Mouse (Mus musculus) limb, embryonic 14.5 days (tissue): Measurements from ENCODE around the gene Col19a1. TPM values are rescaled to one million over a fixed set of nuclear protein-coding genes. Genes with fewer than 3 reads are reported as not detected.

Source experiments
- ATAC-seq: fragments of 200-750 bp; cut with Nextera tagmentation; 2 replicates; pipeline ENCODE4 v1.8.0; 2017; ENCODE audit warnings: low read depth, moderate number of reproducible peaks, moderate TSS enrichment; ENCODE audit not compliant: low FRiP score
- DNase-seq: peaks from one replicate; pipeline ENCODE4 v3.0.0-alpha.2; 2015; ENCODE audit warnings: low spot score
- H3K27ac ChIP-seq: fragments of 300-500 bp; sonication (generic); replicated peaks from 2 replicates; pipeline ENCODE4 v1.5.1; 2014; ENCODE audit warnings: low read depth, mild to moderate bottlenecking, low read length, moderate library complexity, mixed read lengths
- H3K27me3 ChIP-seq: fragments of 300-500 bp; sonication (generic); 2 replicates; pipeline ENCODE4 v1.6.1; 2014; ENCODE audit warnings: low read length, mixed read lengths; ENCODE audit not compliant: control insufficient read depth, insufficient read depth
- H3K36me3 ChIP-seq: fragments of 300-500 bp; sonication (generic); 2 replicates; pipeline ENCODE4 v1.6.1; 2014; ENCODE audit warnings: mild to moderate bottlenecking, low read length, moderate library complexity, mixed read lengths; ENCODE audit not compliant: control insufficient read depth, insufficient read depth
- H3K4me1 ChIP-seq: fragments of 300-500 bp; sonication (generic); 2 replicates; pipeline ENCODE4 v1.6.1; 2014; ENCODE audit warnings: antibody characterized with exemption, low read length, mixed read lengths; ENCODE audit not compliant: control insufficient read depth, insufficient read depth
- H3K4me2 ChIP-seq: fragments of 300-500 bp; sonication (generic); replicated peaks from 2 replicates; pipeline ENCODE4 v1.6.1; 2014; ENCODE audit warnings: low read depth, mild to moderate bottlenecking, low read length, moderate library complexity; ENCODE audit not compliant: severe bottlenecking
- H3K4me3 ChIP-seq: fragments of 300-500 bp; sonication (generic); replicated peaks from 2 replicates; pipeline ENCODE4 v1.5.1; 2014; ENCODE audit warnings: low read length
- H3K9ac ChIP-seq: fragments of 300-500 bp; sonication (generic); 2 replicates; pipeline ENCODE4 v1.6.1; 2014; ENCODE audit warnings: mild to moderate bottlenecking, low read depth, low read length, moderate library complexity; ENCODE audit not compliant: severe bottlenecking
- H3K9me3 ChIP-seq: fragments of 300-500 bp; sonication (generic); 2 replicates; pipeline ENCODE4 v1.6.1; 2016; ENCODE audit warnings: low read length; ENCODE audit not compliant: control insufficient read depth
- POLR2A ChIP-seq: fragments of 200-500 bp; IDR thresholded peaks from 2 replicates; pipeline ENCODE4 v1.8.0; 2012; ENCODE audit warnings: inconsistent platforms, mild to moderate bottlenecking, moderate library complexity, borderline replicate concordance; ENCODE audit not compliant: insufficient read depth, insufficient read length; ENCODE audit errors: extremely low read depth
- WGBS: fragments of 180-500 bp; shearing (Covaris S2); extraction: QIAGEN DNeasy Blood & Tissue Kit; methylation state at CpG from one replicate; pipeline ENCODE4 v1.1.7; 2014; 5-methylcytosine and 5-hydroxymethylcytosine counted together
- polyA plus RNA-seq, 2 experiments: library from polyadenylated mRNA; depleted of rRNA in 1 of 2; stranded (reverse) in 1 of 2; unstranded in 1 of 2; fragments of >200 nt; fragmentation: Nextera tagmentation in 1 of 2; extraction: Ambion mirVana in 1 of 2; gene quantifications; 2 replicates each; pipeline versions ENCODE4 v1.2.1 to v1.2.3; 2012 to 2014

The Col19a1 gene
- polyA plus RNA-seq, 2 experiments, result 0.98 to 4.2 TPM

GRCm38 (mm10) chr1:24378125-24378821 lies 209.0 kb downstream of the Col19a1 start:
- WGBS, result 12% methylated on average over 8 of the region's 8 CpGs
- TF ChIP-seq POLR2A, result no peak
- ATAC-seq, result no peak
- H3K27me3 ChIP-seq, result no peaks in the 10 kb centered on the region
- no peaks in the 10 kb centered on the region for H3K4me1 ChIP-seq
- no peaks in the 10 kb centered on the region for H3K9me3 ChIP-seq
- H3K4me3 ChIP-seq, result no peak overlapping the region
- no peak overlapping the region for H3K4me2 ChIP-seq
- H3K9ac ChIP-seq, result no peak overlapping the region
- H3K36me3 ChIP-seq, result no peaks in the 10 kb centered on the region
- no peak overlapping the region for H3K27ac ChIP-seq
- peak; percentile 76 for DNase-seq

GRCm38 (mm10) chr1:24374902-24375301 lies 212.4 kb downstream of the Col19a1 start:
- Histone ChIP-seq H3K4me1 (no peaks in the 10 kb centered on the region), H3K36me3 (no peaks in the 10 kb centered on the region), H3K27me3 (no peaks in the 10 kb centered on the region), H3K4me2 (no peak overlapping the region), H3K4me3 (no peak overlapping the region), H3K27ac (no peak overlapping the region), H3K9me3 (no peaks in the 10 kb centered on the region), H3K9ac (no peak overlapping the region)
- TF ChIP-seq POLR2A, result no peak
- WGBS, result 25% methylated on average over 2 of the region's 2 CpGs
- DNase-seq (no peak), ATAC-seq (no peak)

GRCm38 (mm10) chr1:24373671-24374070 lies 213.6 kb downstream of the Col19a1 start:
- no peak for TF ChIP-seq POLR2A
- no peaks in the 10 kb centered on the region for H3K4me1 ChIP-seq
- DNase-seq (no peak), ATAC-seq (no peak)
- no peaks in the 10 kb centered on the region for H3K9me3 ChIP-seq
- H3K36me3 ChIP-seq, result no peaks in the 10 kb centered on the region
- H3K27me3 ChIP-seq, result no peaks in the 10 kb centered on the region
- no peak overlapping the region for H3K27ac ChIP-seq
- no peak overlapping the region for H3K4me3 ChIP-seq
- H3K9ac ChIP-seq, result no peak overlapping the region
- WGBS, result 55% methylated on average over 3 of the region's 3 CpGs
- no peak overlapping the region for H3K4me2 ChIP-seq

GRCm38 (mm10) chr1:24372471-24373258 lies 214.6 kb downstream of the Col19a1 start:
- H3K4me1 ChIP-seq, result no peaks in the 10 kb centered on the region
- H3K27me3 ChIP-seq, result no peaks in the 10 kb centered on the region
- no peak overlapping the region for H3K4me2 ChIP-seq
- no peaks in the 10 kb centered on the region for H3K36me3 ChIP-seq
- no peak overlapping the region for H3K9ac ChIP-seq
- 73% methylated on average over 4 of the region's 4 CpGs for WGBS
- DNase-seq (no peak), ATAC-seq (no peak)
- H3K4me3 ChIP-seq, result no peak overlapping the region
- no peak for TF ChIP-seq POLR2A
- H3K9me3 ChIP-seq, result no peaks in the 10 kb centered on the region
- no peak overlapping the region for H3K27ac ChIP-seq

DNA sequence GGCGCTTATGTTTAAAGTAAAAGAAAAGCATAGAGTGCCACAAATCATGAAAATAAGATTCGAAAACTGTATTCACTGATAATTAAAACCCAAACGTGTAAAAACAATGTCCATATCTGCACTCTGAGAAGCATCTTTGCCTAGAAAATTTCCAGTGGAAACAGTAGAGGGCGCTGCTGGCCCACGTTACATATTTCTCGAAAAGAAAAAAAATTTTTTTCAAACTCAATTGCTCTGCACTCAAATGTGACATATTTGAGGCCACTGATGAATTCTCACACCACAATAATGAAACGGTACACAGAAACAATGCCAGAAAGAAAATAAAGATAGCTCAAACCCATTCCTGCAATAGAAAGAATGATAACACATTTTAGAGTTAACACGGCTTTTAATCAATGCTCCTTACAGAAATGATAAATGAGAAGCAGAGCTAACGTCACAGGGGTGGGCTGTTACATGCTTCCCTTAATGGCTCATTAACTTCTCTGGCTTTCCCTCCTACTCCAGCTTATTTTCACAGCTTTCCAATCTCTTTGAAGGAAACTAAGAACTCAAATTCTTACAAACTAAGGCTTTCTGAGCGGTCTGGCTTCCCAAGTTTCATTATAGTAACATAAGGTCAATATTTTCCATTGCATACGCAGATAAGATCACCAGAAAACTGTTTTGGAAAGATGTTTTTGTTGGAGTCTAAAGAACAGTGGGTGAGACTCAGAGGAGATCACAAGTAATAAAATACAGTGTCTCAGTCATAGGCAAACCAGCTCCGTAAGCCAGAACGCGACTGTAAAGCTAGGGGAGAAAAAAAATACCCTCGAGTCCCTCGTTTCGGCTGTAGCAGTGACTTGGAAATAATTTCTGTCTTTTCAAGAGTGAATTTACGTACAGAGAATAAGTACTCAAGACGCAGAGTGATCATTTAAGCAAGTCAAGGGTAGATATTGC lies 219.4 kb downstream of the Col19a1 start:
- peak overlapping the region; percentile 20; the same call in 1 of the 2 replicates for H3K4me2 ChIP-seq
- ATAC-seq (no peak), DNase-seq (peak; percentile 60)
- no peak overlapping the region for H3K27ac ChIP-seq
- no peak for TF ChIP-seq POLR2A
- no peak overlapping the region for H3K9ac ChIP-seq
- H3K4me1 ChIP-seq, result no peaks in the 10 kb centered on the region
- H3K4me3 ChIP-seq, result no peak overlapping the region
- no peaks in the 10 kb centered on the region for H3K9me3 ChIP-seq
- H3K36me3 ChIP-seq, result no peaks in the 10 kb centered on the region
- no peaks in the 10 kb centered on the region for H3K27me3 ChIP-seq
- 33% methylated on average over 19 of the region's 19 CpGs for WGBS
